Mouse (Mus musculus) stomach, embryonic 15.5 days (tissue): ENCODE results near the gene Ptcd3. TPM values are rescaled to one million over a fixed set of nuclear protein-coding genes. Genes with fewer than 3 reads are reported as not detected.

Experiments
- ATAC-seq: fragments of 200-750 bp; cut with Nextera tagmentation; 2 replicates; pipeline ENCODE4 v1.8.0; 2017; ENCODE audit warnings: low read depth, moderate number of reproducible peaks, moderate TSS enrichment; ENCODE audit not compliant: insufficient read depth, low FRiP score
- H3K27ac ChIP-seq: fragments of 300-500 bp; sonication (generic); 2 replicates; pipeline ENCODE4 v1.5.1; 2015; ENCODE audit warnings: mild to moderate bottlenecking, inconsistent platforms
- H3K27me3 ChIP-seq: fragments of 300-500 bp; sonication (generic); replicated peaks from 2 replicates; pipeline ENCODE4 v1.6.1; 2015; ENCODE audit warnings: inconsistent platforms
- H3K36me3 ChIP-seq: fragments of 300-500 bp; sonication (generic); 2 replicates; pipeline ENCODE4 v1.6.1; 2015; ENCODE audit warnings: inconsistent platforms
- H3K4me1 ChIP-seq: fragments of 300-500 bp; sonication (generic); 2 replicates; pipeline ENCODE4 v1.6.1; 2015; ENCODE audit warnings: inconsistent platforms
- H3K4me2 ChIP-seq: fragments of 300-500 bp; sonication (generic); 2 replicates; pipeline ENCODE4 v1.6.1; 2015; ENCODE audit warnings: mild to moderate bottlenecking, inconsistent platforms
- H3K4me3 ChIP-seq: fragments of 300-500 bp; sonication (generic); replicated peaks from 2 replicates; pipeline ENCODE4 v1.5.1; 2015; ENCODE audit warnings: inconsistent platforms
- H3K9ac ChIP-seq: fragments of 300-500 bp; sonication (generic); 2 replicates; pipeline ENCODE4 v1.6.1; 2015; ENCODE audit warnings: inconsistent platforms
- H3K9me3 ChIP-seq: fragments of 300-500 bp; sonication (generic); 2 replicates; pipeline ENCODE4 v1.6.1; 2016; ENCODE audit warnings: inconsistent platforms
- WGBS: fragments of 180-500 bp; shearing (Covaris S2); methylation state at CpG from one replicate; pipeline ENCODE4 v1.1.7; 2015; 5-methylcytosine and 5-hydroxymethylcytosine counted together
- polyA plus RNA-seq: library from polyadenylated mRNA; unstranded; fragments of >200 nt; fragmentation: Nextera tagmentation; extraction: Ambion mirVana; gene quantifications from 2 replicates; pipeline ENCODE4 v1.2.1, GENCODE M21; 2015

The Ptcd3 gene
- 87.6 and 94.9 TPM in 2 replicates for polyA plus RNA-seq

DNA sequence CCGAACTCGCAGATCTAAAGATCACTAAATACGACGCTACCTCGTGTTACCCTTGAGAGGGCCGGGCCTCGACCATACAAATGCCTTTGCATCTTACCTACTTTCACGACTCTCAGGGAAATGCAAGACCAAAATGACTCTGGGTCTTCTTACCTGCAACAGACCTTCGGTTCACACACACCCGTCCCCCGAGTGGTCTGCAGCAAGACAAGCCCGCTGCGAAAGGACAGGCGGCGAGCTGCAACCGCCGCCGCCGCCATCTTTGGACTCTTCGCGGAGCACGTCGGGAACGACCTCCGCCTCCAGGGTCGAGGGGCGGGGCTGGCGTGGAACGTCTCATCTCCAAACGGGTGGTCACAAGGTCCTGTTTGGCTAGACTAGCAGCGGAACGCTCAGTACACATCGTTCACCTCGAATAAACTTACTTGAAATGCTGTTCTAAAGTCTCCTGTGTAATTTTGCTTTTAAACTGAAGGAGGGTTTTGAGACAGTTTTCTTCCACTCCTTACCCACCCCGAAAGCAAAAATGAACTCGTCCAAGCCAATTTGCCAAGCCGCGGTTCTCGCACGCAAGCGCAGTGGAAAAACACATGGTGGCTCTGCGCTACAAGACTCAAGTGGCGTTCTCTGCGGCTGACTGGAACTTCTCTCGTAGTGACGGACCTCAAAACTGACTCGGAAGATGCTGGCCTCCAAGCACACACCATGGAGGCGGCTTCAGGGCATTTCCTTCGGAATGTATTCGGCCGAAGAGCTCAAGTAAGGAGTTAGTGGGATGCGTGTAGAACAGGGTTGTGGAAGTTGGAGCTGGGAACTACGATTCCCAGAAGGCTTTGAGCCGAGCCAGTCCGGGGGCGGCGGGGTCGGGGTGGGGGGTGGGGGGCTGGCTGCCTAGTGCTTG, at the start of gene Ptcd3, which contains the start of gene Polr1a:
Gene Ptcd3 (minus strand): TSS at position 270 of the 901 bp plus-strand sequence.
Gene Polr1a (plus strand): TSS at position 573 of the 901 bp plus-strand sequence.
- H3K9me3 ChIP-seq = no peaks in the 10 kb centered on the region
- H3K4me2 ChIP-seq = peak within 1 kb of the TSS; percentile 61
- peak within 1 kb of the TSS; percentile 91 for H3K4me3 ChIP-seq
- peak; percentile 83 for ATAC-seq
- peaks cover 11% of the 10 kb centered on the region for H3K4me1 ChIP-seq
- peaks cover 18% of the 10 kb centered on the region for H3K36me3 ChIP-seq
- H3K27me3 ChIP-seq = no peaks in the 10 kb centered on the region
- WGBS = under 1% methylated on average over 58 of the region's 58 CpGs
- peak within 1 kb of the TSS; percentile 58 for H3K9ac ChIP-seq
- H3K27ac ChIP-seq = peak within 1 kb of the TSS; percentile 87

DNA sequence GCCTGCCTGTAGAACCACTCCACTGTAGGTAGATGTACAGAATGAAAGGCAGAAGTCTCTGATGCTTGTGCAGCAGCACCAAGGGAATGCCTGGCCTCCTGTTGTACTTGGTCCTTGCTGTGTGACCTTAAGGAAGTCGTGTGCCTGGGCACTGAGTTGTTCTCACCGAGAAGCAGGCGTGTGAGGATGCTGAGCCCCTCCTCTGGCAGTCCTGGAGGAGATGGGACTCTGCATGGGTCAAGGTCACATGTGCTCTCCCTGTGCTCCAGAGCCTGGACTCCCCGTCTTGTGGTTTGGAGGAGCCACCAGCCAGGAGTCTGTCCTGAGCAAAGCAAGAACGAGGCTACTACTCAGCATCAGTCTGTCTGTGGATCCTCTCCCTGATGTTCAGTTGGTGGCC, 42.6 kb upstream of the Ptcd3 start:
- Histone ChIP-seq H3K27ac (no peak overlapping the region), H3K4me3 (no peak overlapping the region), H3K27me3 (no peaks in the 10 kb centered on the region), H3K9ac (no peak overlapping the region), H3K4me2 (no peak overlapping the region), H3K9me3 (no peaks in the 10 kb centered on the region), H3K36me3 (peaks cover 58% of the 10 kb centered on the region), H3K4me1 (0 out of 2 replicates have a peak, but pooled peaks cover 2% of the 10 kb centered on the region)
- 79% methylated on average over 5 of the region's 5 CpGs for WGBS
- ATAC-seq = no peak

DNA sequence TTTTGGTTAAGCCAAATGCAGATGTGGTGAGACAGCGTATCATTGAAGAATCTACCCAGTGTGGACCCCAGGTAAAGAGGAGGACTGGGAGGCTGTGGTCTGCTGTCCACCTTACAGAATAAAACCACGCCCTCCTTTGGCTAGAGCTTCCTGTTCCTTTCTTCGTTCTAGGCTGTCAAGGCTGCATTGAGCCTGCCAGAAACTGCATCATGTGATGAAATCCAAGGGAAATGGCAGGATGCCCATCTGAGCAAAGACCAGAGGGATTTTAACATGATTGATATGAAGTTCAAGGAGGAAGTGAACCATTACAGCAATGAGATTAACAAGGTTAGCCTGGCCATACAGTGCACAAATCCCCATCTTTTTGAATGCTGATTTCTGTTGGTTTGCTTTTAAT, 42.0 kb upstream of the Ptcd3 start:
- Histone ChIP-seq H3K27ac (no peak overlapping the region), H3K4me1 (0 out of 2 replicates have a peak, but pooled peaks cover 4% of the 10 kb centered on the region), H3K36me3 (peaks cover 60% of the 10 kb centered on the region), H3K4me2 (no peak overlapping the region), H3K4me3 (no peak overlapping the region), H3K9ac (no peak overlapping the region), H3K27me3 (no peaks in the 10 kb centered on the region), H3K9me3 (no peaks in the 10 kb centered on the region)
- no peak for ATAC-seq
- 71% methylated on average over 3 of the region's 3 CpGs for WGBS

DNA sequence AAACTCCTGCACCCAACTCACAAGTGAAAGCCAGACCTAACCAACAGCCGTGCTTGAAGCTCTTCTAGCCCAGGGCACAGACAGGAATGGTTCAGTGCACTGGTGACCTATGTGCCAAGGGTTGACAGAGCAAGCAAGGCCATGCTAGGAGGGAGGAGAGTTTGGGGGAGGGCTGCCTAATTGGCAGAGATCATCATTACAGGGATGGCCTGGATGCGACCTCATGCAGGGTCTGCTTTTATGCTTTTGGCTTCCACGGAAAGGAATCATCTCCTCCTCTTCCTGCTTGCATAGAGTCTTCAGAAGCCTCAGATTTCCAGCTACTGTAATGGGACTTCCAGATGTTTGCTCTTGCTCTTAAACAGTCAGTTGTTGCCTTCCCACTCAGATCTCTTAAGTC, 41.2 kb upstream of the Ptcd3 start:
- H3K9ac ChIP-seq = no peak overlapping the region
- H3K9me3 ChIP-seq = no peaks in the 10 kb centered on the region
- peaks cover 58% of the 10 kb centered on the region for H3K36me3 ChIP-seq
- H3K4me3 ChIP-seq = no peak overlapping the region
- no peak overlapping the region for H3K4me2 ChIP-seq
- H3K27me3 ChIP-seq = no peaks in the 10 kb centered on the region
- 0 out of 2 replicates have a peak, but pooled peaks cover 4% of the 10 kb centered on the region for H3K4me1 ChIP-seq
- no peak overlapping the region for H3K27ac ChIP-seq
- no peak for ATAC-seq
- 81% methylated on average over 3 of the region's 3 CpGs for WGBS

DNA sequence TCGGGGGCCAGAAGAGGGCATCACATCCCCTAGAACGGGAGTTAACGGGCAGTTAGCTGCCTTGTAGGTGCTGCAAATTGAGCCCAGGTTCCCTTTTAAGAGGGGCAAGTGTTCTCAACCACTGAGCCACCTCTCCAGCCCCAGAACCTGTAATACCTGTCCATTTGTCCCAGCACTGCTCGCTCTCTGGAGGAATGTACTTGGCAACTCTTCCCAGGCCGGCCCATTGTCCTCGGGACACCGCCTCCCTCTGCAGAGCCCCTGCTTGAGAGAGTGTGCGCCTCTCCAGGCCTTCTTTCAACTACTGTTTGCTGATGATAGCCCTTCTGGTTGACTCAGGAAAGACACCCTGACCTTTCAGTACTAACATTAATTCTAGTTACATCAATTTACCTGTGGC, 37.6 kb upstream of the Ptcd3 start:
- 0 out of 2 replicates have a peak, but pooled peaks cover 4% of the 10 kb centered on the region for H3K4me1 ChIP-seq
- no peaks in the 10 kb centered on the region for H3K27me3 ChIP-seq
- H3K9ac ChIP-seq = no peak overlapping the region
- H3K4me3 ChIP-seq = no peak overlapping the region
- no peak for ATAC-seq
- no peak overlapping the region for H3K27ac ChIP-seq
- no peaks in the 10 kb centered on the region for H3K9me3 ChIP-seq
- H3K36me3 ChIP-seq = peaks cover 32% of the 10 kb centered on the region
- H3K4me2 ChIP-seq = no peak overlapping the region
- WGBS = 78% methylated on average over 8 of the region's 8 CpGs

DNA sequence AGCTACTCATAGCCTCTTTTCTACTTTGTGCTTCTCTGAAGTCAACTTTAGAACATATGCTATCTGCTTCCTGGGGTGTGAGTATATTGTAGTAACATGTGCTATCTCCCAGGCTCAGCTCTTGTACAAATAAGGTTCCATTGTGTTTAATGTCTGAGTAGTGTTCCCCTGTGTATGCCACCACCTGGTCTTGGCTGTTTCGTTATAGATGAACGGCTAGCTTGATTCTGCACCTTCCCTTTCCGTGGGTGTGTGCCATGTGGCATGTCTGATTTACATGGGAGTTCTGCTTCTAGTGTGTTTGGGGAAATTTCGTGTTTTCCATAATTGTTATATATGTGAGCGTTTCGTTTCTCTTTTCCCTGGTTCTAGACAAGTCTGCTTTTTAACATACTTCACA, 36.6 kb upstream of the Ptcd3 start:
- no peak overlapping the region for H3K4me2 ChIP-seq
- 77% methylated on average over 6 of the region's 6 CpGs for WGBS
- no peak for ATAC-seq

DNA sequence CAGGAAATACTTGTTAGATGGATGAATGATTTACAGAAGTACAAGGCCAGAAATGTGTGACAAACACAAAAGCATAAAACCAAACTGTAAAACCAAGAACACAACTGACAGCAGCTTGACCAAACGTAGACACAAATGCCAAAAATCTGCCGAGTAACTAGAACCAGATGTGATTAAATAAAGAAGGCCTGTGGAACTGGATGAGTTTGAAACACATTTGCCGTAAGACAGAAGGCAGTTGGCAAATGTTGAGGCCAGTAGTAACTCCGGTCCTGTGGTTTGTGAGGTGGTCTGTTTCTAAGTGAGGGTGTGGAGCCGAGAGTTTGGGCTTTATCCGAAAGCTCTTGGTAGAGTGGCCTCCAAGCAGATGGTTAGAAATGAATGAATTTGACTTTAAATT, 32.4 kb upstream of the Ptcd3 start:
- Histone ChIP-seq H3K9ac (no peak overlapping the region), H3K27ac (no peak overlapping the region), H3K4me2 (no peak overlapping the region), H3K36me3 (peaks cover 19% of the 10 kb centered on the region), H3K4me3 (no peak overlapping the region), H3K4me1 (no peaks in the 10 kb centered on the region), H3K9me3 (no peaks in the 10 kb centered on the region), H3K27me3 (no peaks in the 10 kb centered on the region)
- ATAC-seq = no peak
- 74% methylated on average over 6 of the region's 6 CpGs for WGBS

More for the DNA sequence above, 36.6 kb upstream of the Ptcd3 start:
- Histone ChIP-seq H3K36me3 (peaks cover 30% of the 10 kb centered on the region), H3K27me3 (no peaks in the 10 kb centered on the region), H3K27ac (no peak overlapping the region), H3K9ac (no peak overlapping the region), H3K4me1 (0 out of 2 replicates have a peak, but pooled peaks cover 4% of the 10 kb centered on the region), H3K4me3 (no peak overlapping the region), H3K9me3 (no peaks in the 10 kb centered on the region)

DNA sequence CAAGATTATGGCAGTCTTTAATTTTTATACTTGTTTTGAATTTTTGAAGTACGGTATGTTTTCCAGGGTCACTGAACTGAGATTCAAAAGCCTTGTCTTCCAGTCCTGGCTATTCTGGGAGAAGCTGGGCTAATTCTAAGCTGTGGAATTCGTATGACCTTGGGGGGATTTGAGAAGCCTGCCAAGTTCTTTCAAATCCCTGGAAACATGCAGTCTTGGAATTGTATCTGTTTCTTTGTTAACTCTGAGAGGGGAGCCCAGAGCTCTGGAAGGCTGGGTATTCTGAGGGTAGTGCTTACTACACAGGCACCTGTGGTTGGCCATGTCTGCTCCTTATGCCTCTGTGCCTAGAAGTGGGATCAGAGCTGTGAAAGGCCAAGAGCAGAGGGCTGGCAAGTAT, 27.2 kb upstream of the Ptcd3 start:
- whole genome bisulfite sequencing = 58% methylated on average over 2 of the region's 2 CpGs
- H3K4me1 ChIP-seq = no peaks in the 10 kb centered on the region
- no peak overlapping the region for H3K4me3 ChIP-seq
- no peak overlapping the region for H3K4me2 ChIP-seq
- no peaks in the 10 kb centered on the region for H3K9me3 ChIP-seq
- no peak for ATAC-seq
- H3K9ac ChIP-seq = no peak overlapping the region
- no peaks in the 10 kb centered on the region for H3K27me3 ChIP-seq
- H3K36me3 ChIP-seq = peaks cover 26% of the 10 kb centered on the region
- H3K27ac ChIP-seq = peak overlapping the region; percentile 16; the same call in 1 of the 2 replicates

DNA sequence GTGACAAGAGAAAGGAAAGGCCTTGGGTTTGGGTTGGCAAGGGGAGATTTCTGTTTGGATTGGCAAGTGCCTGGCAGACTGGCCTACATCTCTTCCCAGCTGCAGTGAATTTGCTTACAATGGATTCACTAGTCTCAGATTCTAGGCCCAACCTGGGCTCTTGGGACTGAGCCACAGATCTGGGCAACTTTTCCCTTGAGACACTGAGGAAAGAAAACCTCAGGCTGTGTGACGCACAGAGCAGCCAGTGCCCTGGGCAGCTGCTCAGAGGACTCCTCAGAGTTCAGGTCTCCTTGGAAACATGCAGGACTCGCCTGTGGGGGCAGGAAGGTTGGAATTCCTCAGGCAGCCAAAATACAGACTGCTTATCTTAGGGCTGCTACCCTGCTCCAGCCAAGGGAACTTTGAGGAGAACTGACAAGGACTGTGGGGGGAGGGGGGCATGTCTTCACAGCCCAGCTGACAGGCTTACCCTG, 25.6 kb upstream of the Ptcd3 start:
- ATAC-seq = 0 out of 2 replicates have a peak, but pooled peaks have one; percentile 18
- Histone ChIP-seq H3K4me3 (no peak overlapping the region), H3K4me1 (no peaks in the 10 kb centered on the region), H3K4me2 (no peak overlapping the region), H3K36me3 (peaks cover 39% of the 10 kb centered on the region), H3K27ac (no peak overlapping the region), H3K9me3 (no peaks in the 10 kb centered on the region), H3K9ac (no peak overlapping the region), H3K27me3 (no peaks in the 10 kb centered on the region)
- 32% methylated on average over 2 of the region's 2 CpGs for WGBS

DNA sequence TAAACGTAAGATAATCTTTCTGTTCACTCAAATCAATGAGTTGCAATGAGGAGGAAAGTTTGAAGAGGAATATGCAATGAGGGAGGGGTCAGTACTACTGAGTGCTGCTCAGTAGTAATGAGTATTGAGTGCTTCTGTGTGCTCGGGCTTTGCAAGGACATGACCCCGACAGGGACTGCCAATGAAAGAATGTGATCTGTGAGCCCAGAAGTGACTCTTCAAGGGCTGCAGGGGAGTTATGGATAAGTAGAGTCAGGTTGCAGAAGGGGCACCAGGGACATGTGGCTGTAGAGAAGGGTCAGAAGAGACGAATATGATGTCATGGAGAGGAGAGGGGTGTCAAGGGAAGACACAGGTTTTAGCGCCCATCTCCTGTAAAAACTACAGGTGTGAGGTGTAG, 23.8 kb upstream of the Ptcd3 start:
- Histone ChIP-seq H3K4me3 (no peak overlapping the region), H3K4me1 (no peaks in the 10 kb centered on the region), H3K4me2 (no peak overlapping the region), H3K27ac (no peak overlapping the region), H3K9me3 (no peaks in the 10 kb centered on the region), H3K9ac (no peak overlapping the region), H3K36me3 (peaks cover 32% of the 10 kb centered on the region), H3K27me3 (no peaks in the 10 kb centered on the region)
- no peak for ATAC-seq
- WGBS = 68% methylated on average over 5 of the region's 5 CpGs

DNA sequence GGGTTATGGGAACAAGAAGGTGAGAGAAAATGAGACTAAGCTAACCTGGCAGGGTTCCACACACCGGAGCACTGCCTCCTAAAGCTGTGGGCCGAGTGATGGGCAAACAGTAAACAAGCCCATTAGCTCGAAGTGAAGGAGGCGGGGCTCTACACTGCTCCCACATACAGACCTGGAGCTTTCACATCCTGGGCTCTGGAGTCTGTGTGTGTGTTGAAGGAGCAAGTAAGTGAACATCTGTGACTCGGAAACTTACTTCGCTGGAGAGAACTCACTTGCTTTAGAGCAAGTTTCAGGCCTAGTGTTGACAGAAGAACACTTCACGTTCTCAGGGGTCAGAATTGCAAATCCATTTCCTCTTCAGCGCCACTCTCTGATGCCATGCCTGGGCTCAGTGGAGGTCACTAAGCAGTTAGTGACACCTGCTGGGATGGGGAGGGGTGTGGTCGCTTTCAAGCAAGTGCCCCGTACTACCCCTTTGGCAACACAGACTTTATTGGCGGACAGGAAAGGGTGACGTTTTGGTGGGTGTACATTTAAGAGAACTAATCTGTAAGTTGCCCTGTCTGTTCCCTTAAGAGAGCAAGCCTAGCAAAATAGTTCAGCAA, 22.4 kb upstream of the Ptcd3 start:
- Histone ChIP-seq H3K4me1 (no peaks in the 10 kb centered on the region), H3K9ac (no peak overlapping the region), H3K27ac (no peak overlapping the region), H3K4me3 (no peak overlapping the region), H3K27me3 (no peaks in the 10 kb centered on the region), H3K4me2 (no peak overlapping the region), H3K36me3 (peaks cover 28% of the 10 kb centered on the region), H3K9me3 (no peaks in the 10 kb centered on the region)
- WGBS = 81% methylated on average over 12 of the region's 12 CpGs
- no peak for ATAC-seq

DNA sequence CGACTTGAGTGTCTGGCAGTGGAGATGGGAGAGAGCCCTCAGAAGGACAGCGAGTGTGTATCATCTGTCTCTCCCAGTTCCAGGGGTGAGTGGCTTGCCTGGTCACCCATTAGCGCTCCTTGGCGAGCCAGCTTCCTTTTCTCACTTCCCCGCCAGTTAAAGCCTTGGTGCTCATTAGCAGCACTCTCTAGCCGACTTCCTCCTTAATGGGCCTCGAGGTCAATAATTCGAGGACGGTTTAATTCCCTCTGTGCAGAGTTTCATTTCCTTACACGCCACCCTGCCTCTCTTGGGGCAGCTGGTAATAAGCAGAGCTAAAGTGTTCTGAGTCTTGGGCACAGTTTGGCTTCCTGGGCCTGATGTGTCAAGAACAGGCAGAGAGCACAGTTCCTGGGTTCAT, 21.5 kb upstream of the Ptcd3 start:
- no peaks in the 10 kb centered on the region for H3K4me1 ChIP-seq
- WGBS = 87% methylated on average over 10 of the region's 10 CpGs
- peaks cover 29% of the 10 kb centered on the region for H3K36me3 ChIP-seq

More for the DNA sequence above, 21.5 kb upstream of the Ptcd3 start:
- Histone ChIP-seq H3K4me2 (no peak overlapping the region), H3K9ac (no peak overlapping the region), H3K9me3 (no peaks in the 10 kb centered on the region), H3K27ac (no peak overlapping the region), H3K4me3 (no peak overlapping the region), H3K27me3 (no peaks in the 10 kb centered on the region)
- no peak for ATAC-seq
